Mouse (Mus musculus): ENCODE data around the gene Ctsh. TPM values are rescaled to one million over a fixed set of nuclear protein-coding genes. Genes with fewer than 3 reads are reported as not detected.
"Not testable (repeated sequence)": the region's sequence is repeated elsewhere in the genome, so short reads cannot be mapped to it uniquely, and the experiment has no call there.

The Ctsh gene
- total and polyA plus RNA-seq, 3 experiments, result 30.9 to 199 (median 104) TPM

GRCm38 (mm10) chr9:90056716-90057115, 2.8 kb downstream of the Ctsh start:
- DNase-seq, result no peak

GRCm38 (mm10) chr9:90059828-90060573, 6.0 kb downstream of the Ctsh start:
- DNase-seq, result peak; percentile 40

- DNase-seq, result peak; percentile 85
Measured at GRCm38 (mm10) chr9:90060574-90060875, 6.6 kb downstream of the Ctsh start.

GRCm38 (mm10) chr9:90060932-90061331, 7.0 kb downstream of the Ctsh start:
- not testable (repeated sequence) for DNase-seq

- DNase-seq, result no peak
Measured at GRCm38 (mm10) chr9:90067341-90067740, 13.4 kb downstream of the Ctsh start.

GRCm38 (mm10) chr9:90068786-90069185, 14.8 kb downstream of the Ctsh start:
- no peak for DNase-seq

GRCm38 (mm10) chr9:90069485-90069884, 15.5 kb downstream of the Ctsh start:
- DNase-seq, result peak; percentile 53

GRCm38 (mm10) chr9:90070174-90070573, 16.2 kb downstream of the Ctsh start:
- no peak for DNase-seq

GRCm38 (mm10) chr9:90075336-90075735, 21.4 kb downstream of the Ctsh start:
- DNase-seq, result no peak

GRCm38 (mm10) chr9:90076131-90076530, 22.2 kb downstream of the Ctsh start:
- DNase-seq, result no peak

GRCm38 (mm10) chr9:90076849-90077461, 23.0 kb downstream of the Ctsh start:
- DNase-seq, result peak; percentile 79

GRCm38 (mm10) chr9:90081961-90082360, 28.0 kb downstream of the Ctsh start:
- DNase-seq, result not testable (repeated sequence)

GRCm38 (mm10) chr9:90082992-90083391, 29.0 kb downstream of the Ctsh start:
- peak; percentile 66 for DNase-seq

GRCm38 (mm10) chr9:90084152-90084551, 30.2 kb downstream of the Ctsh start:
- peak; percentile 20 for DNase-seq

GRCm38 (mm10) chr9:90084766-90085468, 31.0 kb downstream of the Ctsh start:
- no peak for DNase-seq

- no peak for DNase-seq
Measured at GRCm38 (mm10) chr9:90087906-90088485, 34.0 kb downstream of the Ctsh start.

- no peak for DNase-seq
Measured at GRCm38 (mm10) chr9:90089339-90090104, 35.6 kb downstream of the Ctsh start.

GRCm38 (mm10) chr9:90098934-90099333, 45.0 kb downstream of the Ctsh start:
- no peak for DNase-seq

- no peak for DNase-seq
Measured at GRCm38 (mm10) chr9:90100760-90101159, 46.8 kb downstream of the Ctsh start.

GRCm38 (mm10) chr9:90105462-90105861, 51.5 kb downstream of the Ctsh start:
- DNase-seq, result no peak

- DNase-seq, result no peak
Measured at GRCm38 (mm10) chr9:90106915-90107314, 53.0 kb downstream of the Ctsh start.

- DNase-seq, result no peak
Measured at GRCm38 (mm10) chr9:90108272-90108671, 54.3 kb downstream of the Ctsh start.
